In genomic region chr10:95217956-95218682, GRCm38 (mm10) we compare ENCODE assay signal across 9 mouse cellular contexts.
A peak's percentile ranks its signal among the peaks of the same experiment; 100 is the strongest.
DNase-seq lines count a peak whose midpoint lies in the region; ATAC-seq and TF ChIP-seq lines count a peak whose summit lies in the region.
"Had no signal": no experiment of that assay in that cellular context is flagged by ENCODE, and none has a peak within 500 bp of the region (broad histone marks: within the 10 kb centered on the region; RNA-seq: fewer than 3 reads in every experiment).

No protein-coding gene starts in this region.

- no peak for ATAC-seq in liver, embryonic 11.5 days (replicated peaks; ENCODE audit: low FRiP score)
- no peak for ATAC-seq in megakaryocyte-erythroid progenitor cell, adult 5-6 weeks (replicated peaks; ENCODE audit: low FRiP score, low TSS enrichment, poor library complexity, severe bottlenecking)

- H3K79me2 ChIP-seq in liver, adult 2 months (ENCODE audit: control insufficient read depth, insufficient read depth, low read length) = no peaks in the 10 kb centered on the region; the same call in 1 of the 2 replicates

- no peaks in the 10 kb centered on the region for H3K27me3 ChIP-seq in liver, adult 2 months (ENCODE audit: control insufficient read depth, insufficient read depth, low read length)
- no peaks in the 10 kb centered on the region for H3K27me3 ChIP-seq in liver, embryonic 11.5 days (replicated peaks; ENCODE audit: control insufficient read depth, insufficient read depth, low read length)
- H3K27me3 ChIP-seq in midbrain, embryonic 10.5 days (ENCODE audit: low read depth, poor library complexity, severe bottlenecking) = no peaks in the 10 kb centered on the region
- H3K27me3 ChIP-seq: limb, embryonic 12.5 days had no signal

- H3K4me3 ChIP-seq in liver, adult 2 months (ENCODE audit: insufficient read depth, low read depth, low read length) = no peak overlapping the region
- H3K4me3 ChIP-seq in liver, embryonic 11.5 days (ENCODE audit: low read depth, low read length) = no peak overlapping the region
- H3K4me3 ChIP-seq in cortical plate, adult 2 months (ENCODE audit: insufficient read depth, low read length) = no peak overlapping the region
- no peak overlapping the region for H3K4me3 ChIP-seq in midbrain, embryonic 10.5 days
- H3K4me3 ChIP-seq: limb, embryonic 12.5 days had no signal

- H3K27ac ChIP-seq in liver, adult 2 months (replicated peaks; ENCODE audit: insufficient read depth, low read depth, low read length) = peak overlapping the region; percentile 38
- H3K27ac ChIP-seq in liver, embryonic 11.5 days (ENCODE audit: low read depth, low read length) = no peak overlapping the region
- H3K27ac ChIP-seq in cortical plate, adult 2 months (ENCODE audit: insufficient read depth, low read length) = no peak overlapping the region
- H3K27ac ChIP-seq in midbrain, embryonic 10.5 days (replicated peaks) = no peak overlapping the region
- H3K27ac ChIP-seq: limb, embryonic 12.5 days had no signal

- DNase-seq in liver, adult 2 months (ENCODE audit: extremely low read depth, low read depth, low spot score) = no peak
- DNase-seq in liver, embryonic 11.5 days (ENCODE audit: low spot score) = no peak
- peak; percentile 60 for DNase-seq in heart, postnatal 4 days
- peak; percentile 64 for DNase-seq in lung, postnatal 14 days
- no peak for DNase-seq in urinary bladder, adult 18-20 months (ENCODE audit: low spot score in 2 of 2)
- no peak for DNase-seq in midbrain, embryonic 10.5 days (ENCODE audit: low spot score)

- TF ChIP-seq POLR2A in liver, adult 2 months (IDR thresholded peaks at IDR 0.05; ENCODE audit: extremely low read depth, insufficient read depth, low read length) = no peak
- TF ChIP-seq POLR2A in cortical plate, adult 2 months (IDR thresholded peaks at IDR 0.05; ENCODE audit: extremely low read depth, insufficient read depth, low read length) = no peak

- TF ChIP-seq CTCF in liver, adult 2 months (IDR thresholded peaks at IDR 0.05; ENCODE audit: low read depth, low read length) = peak; percentile 41; the same call in 1 of the 2 replicates
- TF ChIP-seq CTCF in cortical plate, adult 2 months (IDR thresholded peaks at IDR 0.05; ENCODE audit: extremely low read depth, insufficient read depth, low read length) = 0 out of 2 replicates have a peak, but pooled peaks have one; percentile 7

- H3K9ac ChIP-seq in liver, adult 2 months (ENCODE audit: low read depth, low read length) = no peak overlapping the region
- no peak overlapping the region for H3K9ac ChIP-seq in liver, embryonic 11.5 days (ENCODE audit: low read depth, low read length)
- H3K9ac ChIP-seq: limb, embryonic 12.5 days had no signal

- no peak overlapping the region for H3K4me2 ChIP-seq in liver, embryonic 11.5 days
- H3K4me2 ChIP-seq: limb, embryonic 12.5 days had no signal

- peaks cover 6% of the 10 kb centered on the region for H3K4me1 ChIP-seq in liver, adult 2 months (ENCODE audit: control insufficient read depth, insufficient read depth, low read length)
- no peaks in the 10 kb centered on the region for H3K4me1 ChIP-seq in liver, embryonic 11.5 days (replicated peaks; ENCODE audit: control insufficient read depth, insufficient read depth, low read length)
- 0 out of 2 replicates have a peak, but pooled peaks cover 1% of the 10 kb centered on the region for H3K4me1 ChIP-seq in cortical plate, adult 2 months (ENCODE audit: control insufficient read depth, insufficient read depth, low read length)
- H3K4me1 ChIP-seq in midbrain, embryonic 10.5 days = no peaks in the 10 kb centered on the region

- H3K9me3 ChIP-seq in liver, embryonic 11.5 days (ENCODE audit: control insufficient read depth, low read length) = no peaks in the 10 kb centered on the region
- H3K9me3 ChIP-seq in midbrain, embryonic 10.5 days (replicated peaks) = no peaks in the 10 kb centered on the region
- H3K9me3 ChIP-seq: limb, embryonic 12.5 days had no signal

- H3K36me3 ChIP-seq in liver, adult 2 months (ENCODE audit: control insufficient read depth, insufficient read depth, low read length) = no peaks in the 10 kb centered on the region
- H3K36me3 ChIP-seq in liver, embryonic 11.5 days (ENCODE audit: control insufficient read depth, insufficient read depth, low read length) = no peaks in the 10 kb centered on the region
- no peaks in the 10 kb centered on the region for H3K36me3 ChIP-seq in midbrain, embryonic 10.5 days
- H3K36me3 ChIP-seq: limb, embryonic 12.5 days had no signal

- 74% methylated on average over 18 of the region's 18 CpGs for WGBS in liver, adult 2 months
- 50% methylated on average over 18 of the region's 18 CpGs for WGBS in liver, embryonic 11.5 days
- WGBS in midbrain, embryonic 10.5 days = 68% methylated on average over 18 of the region's 18 CpGs

Comparison
In these comparisons a context has a peak if more than half of its experiments do, and no peak if none do; other contexts are left out.
1. DNase-seq: peak in heart, postnatal 4 days (single experiment) and lung, postnatal 14 days (single experiment); none in liver, adult 2 months (single experiment), liver, embryonic 11.5 days (single experiment), urinary bladder, adult 18-20 months (0 of 2) and midbrain, embryonic 10.5 days (single experiment).